Mouse (Mus musculus) midbrain, embryonic 16.5 days (tissue): ENCODE data around the gene Sec24c. TPM values are rescaled to one million over a fixed set of nuclear protein-coding genes. Genes with fewer than 3 reads are reported as not detected.
"Not testable (repeated sequence)": the region's sequence is repeated elsewhere in the genome, so short reads cannot be mapped to it uniquely, and the experiment has no call there.

Experiments used
- ATAC-seq: fragments of 200-750 bp; cut with Nextera tagmentation; 2 replicates; pipeline ENCODE4 v1.8.0; 2017; ENCODE audit warnings: moderate TSS enrichment
- H3K27ac ChIP-seq: fragments of 300-500 bp; sonication (generic); 2 replicates; pipeline ENCODE4 v1.5.1; 2014; ENCODE audit warnings: mild to moderate bottlenecking, low read length, mixed read lengths
- H3K27me3 ChIP-seq: fragments of 300-500 bp; sonication (generic); 2 replicates; pipeline ENCODE4 v1.6.1; 2014; ENCODE audit warnings: low read depth, low read length, mixed read lengths; ENCODE audit not compliant: control insufficient read depth, insufficient read depth
- H3K36me3 ChIP-seq: fragments of 300-500 bp; sonication (generic); 2 replicates; pipeline ENCODE4 v1.6.1; 2014; ENCODE audit warnings: mild to moderate bottlenecking, low read length, moderate library complexity, mixed read lengths; ENCODE audit not compliant: control insufficient read depth, insufficient read depth
- H3K4me1 ChIP-seq: fragments of 300-500 bp; sonication (generic); 2 replicates; pipeline ENCODE4 v1.6.1; 2014; ENCODE audit warnings: mild to moderate bottlenecking, low read length, mixed read lengths; ENCODE audit not compliant: control insufficient read depth, insufficient read depth
- H3K4me2 ChIP-seq: fragments of 300-500 bp; sonication (generic); 2 replicates; pipeline ENCODE4 v1.6.1; 2014; ENCODE audit warnings: mild to moderate bottlenecking, low read length, mixed read lengths
- H3K4me3 ChIP-seq: fragments of 300-500 bp; sonication (generic); 2 replicates; pipeline ENCODE4 v1.5.1; 2014; ENCODE audit warnings: low read depth, mild to moderate bottlenecking, low read length, moderate library complexity, mixed read lengths
- H3K9ac ChIP-seq: fragments of 300-500 bp; sonication (generic); 2 replicates; pipeline ENCODE4 v1.6.1; 2014; ENCODE audit warnings: low read depth, low read length, mixed read lengths
- H3K9me3 ChIP-seq: fragments of 300-500 bp; sonication (generic); replicated peaks from 2 replicates; pipeline ENCODE4 v1.6.1; 2014; ENCODE audit warnings: mild to moderate bottlenecking, low read length, mixed read lengths; ENCODE audit not compliant: control insufficient read depth, poor library complexity, severe bottlenecking
- WGBS: fragments of 180-500 bp; shearing (Covaris S2); extraction: QIAGEN DNeasy Blood & Tissue Kit; methylation state at CpG from one replicate; pipeline ENCODE4 v1.1.7; 2014; 5-methylcytosine and 5-hydroxymethylcytosine counted together
- polyA plus RNA-seq: library from polyadenylated mRNA; unstranded; fragments of >200 nt; fragmentation: Nextera tagmentation; extraction: Ambion mirVana; gene quantifications from 2 replicates; pipeline ENCODE4 v1.2.1, GENCODE M21; 2015

The Sec24c gene
- polyA plus RNA-seq, 1 experiment from 2014 or later = 92.9 TPM

DNA sequence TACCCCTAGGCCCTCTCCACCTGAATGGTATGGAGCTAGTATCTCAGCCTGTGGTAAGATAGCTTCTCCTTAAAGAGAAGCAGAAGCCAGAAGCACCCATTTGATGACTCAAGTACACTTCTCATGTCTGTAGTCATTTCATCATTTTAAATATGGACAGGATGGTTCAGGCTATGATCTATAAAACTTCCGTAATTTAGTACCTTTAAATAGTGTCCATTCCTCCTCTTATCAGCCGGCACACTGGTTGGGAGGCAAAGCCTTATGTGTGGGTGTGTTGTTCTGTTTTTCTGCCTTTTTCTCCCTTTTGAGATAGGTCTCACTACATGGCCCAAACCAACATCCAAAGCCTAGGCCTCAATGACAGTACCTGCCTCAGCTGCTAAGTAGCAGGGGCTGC, 24.4 kb downstream of the Sec24c start:
- Histone ChIP-seq H3K4me3 (no peak overlapping the region), H3K9ac (no peak overlapping the region), H3K9me3 (no peaks in the 10 kb centered on the region), H3K27ac (no peak overlapping the region), H3K36me3 (peaks cover 5% of the 10 kb centered on the region; the same call in 1 of the 2 replicates), H3K4me1 (peaks cover 64% of the 10 kb centered on the region), H3K4me2 (peak overlapping the region; percentile 57), H3K27me3 (no peaks in the 10 kb centered on the region)
- no peak for ATAC-seq
- 93% methylated on average over 2 of the region's 2 CpGs for WGBS

DNA sequence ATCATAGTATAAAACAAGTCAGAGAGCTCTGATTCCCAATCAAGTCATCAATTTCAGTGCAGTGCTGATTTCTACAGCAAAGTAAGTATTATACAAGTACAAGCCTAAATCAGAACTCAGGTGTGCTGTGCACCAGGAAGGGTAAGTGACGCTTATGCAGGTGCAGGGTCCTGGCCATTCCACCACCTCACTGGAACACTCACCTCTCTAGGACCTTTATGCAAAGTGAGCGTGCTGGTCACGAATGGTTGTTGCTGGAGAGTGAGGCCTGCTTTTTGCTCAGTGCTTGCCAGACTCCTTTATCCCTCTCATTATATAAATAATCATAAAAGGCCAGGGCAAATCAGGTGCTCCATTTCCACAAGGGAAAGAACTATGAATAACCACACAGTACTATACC, 26.3 kb downstream of the Sec24c start:
- H3K9ac ChIP-seq = no peak overlapping the region
- H3K9me3 ChIP-seq = no peaks in the 10 kb centered on the region
- H3K4me1 ChIP-seq = peaks cover 65% of the 10 kb centered on the region
- WGBS = 87% methylated on average over 3 of the region's 3 CpGs
- ATAC-seq = no peak
- no peak overlapping the region for H3K4me3 ChIP-seq
- H3K27me3 ChIP-seq = no peaks in the 10 kb centered on the region
- H3K4me2 ChIP-seq = no peak overlapping the region
- H3K36me3 ChIP-seq = peaks cover 3% of the 10 kb centered on the region; the same call in 1 of the 2 replicates
- no peak overlapping the region for H3K27ac ChIP-seq

DNA sequence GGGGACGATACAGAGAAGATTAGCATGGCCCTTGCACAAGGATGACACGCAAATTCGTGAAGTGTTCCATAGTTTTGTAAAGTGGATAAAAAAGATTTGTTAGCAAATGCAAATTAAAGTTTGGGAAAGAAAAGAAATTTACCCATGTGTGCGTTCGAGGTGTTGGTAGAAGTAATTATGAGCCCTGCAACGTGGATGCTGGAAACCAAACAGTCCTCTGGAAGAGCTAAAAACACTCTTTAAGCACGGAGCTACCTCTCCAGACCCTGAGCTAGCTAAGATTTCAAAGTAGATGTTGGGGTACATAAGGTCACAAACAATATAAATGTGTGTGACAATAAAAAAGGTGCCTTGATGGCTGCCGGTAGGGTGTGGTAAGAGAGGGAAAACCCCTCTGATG, 27.4 kb downstream of the Sec24c start:
- 83% methylated on average over 8 of the region's 8 CpGs for WGBS
- no peak for ATAC-seq
- H3K36me3 ChIP-seq = peaks cover 3% of the 10 kb centered on the region; the same call in 1 of the 2 replicates
- peak overlapping the region; percentile 73 for H3K4me2 ChIP-seq
- no peaks in the 10 kb centered on the region for H3K9me3 ChIP-seq
- peak overlapping the region; percentile 0; the same call in 1 of the 2 replicates for H3K9ac ChIP-seq
- no peaks in the 10 kb centered on the region for H3K27me3 ChIP-seq
- H3K4me1 ChIP-seq = peaks cover 59% of the 10 kb centered on the region
- no peak overlapping the region for H3K27ac ChIP-seq
- peak overlapping the region; percentile 87; the same call in 1 of the 2 replicates for H3K4me3 ChIP-seq

DNA sequence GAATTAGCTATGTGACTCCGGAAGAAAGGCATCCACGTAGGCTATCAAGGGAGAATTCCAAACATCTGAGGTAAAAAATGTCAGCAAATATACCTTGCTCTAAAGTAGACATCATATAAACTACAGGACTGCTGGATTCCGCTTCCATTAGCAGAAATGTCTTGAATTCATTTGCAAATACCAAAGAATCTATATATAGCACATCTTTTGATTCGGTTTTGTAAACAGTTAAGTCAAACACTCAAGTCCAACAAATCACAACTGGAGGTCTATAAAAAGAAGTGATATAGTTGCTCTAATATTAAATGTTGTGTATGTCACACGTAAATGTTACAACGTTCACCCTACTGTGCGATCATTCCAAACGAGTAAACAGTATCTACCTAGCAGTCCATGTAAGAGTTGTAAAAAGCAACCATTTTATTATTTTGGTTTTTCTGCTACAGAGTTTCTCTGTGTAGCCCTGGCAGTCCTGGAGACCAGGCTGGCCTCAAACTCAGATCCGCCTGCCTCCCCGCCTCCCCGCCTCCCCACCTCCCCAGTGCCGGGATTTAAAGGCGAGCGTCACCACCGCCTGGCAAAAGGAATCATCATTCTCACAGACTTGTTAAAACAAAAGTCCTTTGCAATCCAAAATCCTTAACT, 28.1 kb downstream of the Sec24c start:
- peak overlapping the region; percentile 73 for H3K4me2 ChIP-seq
- WGBS = 16% methylated on average over 15 of the region's 15 CpGs
- peak overlapping the region; percentile 87 for H3K4me3 ChIP-seq
- no peaks in the 10 kb centered on the region for H3K27me3 ChIP-seq
- H3K4me1 ChIP-seq = peaks cover 55% of the 10 kb centered on the region
- no peaks in the 10 kb centered on the region for H3K9me3 ChIP-seq
- 0 out of 2 replicates have a peak, but pooled peaks have one; percentile 9 for ATAC-seq
- H3K36me3 ChIP-seq = peaks cover 3% of the 10 kb centered on the region; the same call in 1 of the 2 replicates
- H3K27ac ChIP-seq = peak overlapping the region; percentile 88
- peak overlapping the region; percentile 86 for H3K9ac ChIP-seq

DNA sequence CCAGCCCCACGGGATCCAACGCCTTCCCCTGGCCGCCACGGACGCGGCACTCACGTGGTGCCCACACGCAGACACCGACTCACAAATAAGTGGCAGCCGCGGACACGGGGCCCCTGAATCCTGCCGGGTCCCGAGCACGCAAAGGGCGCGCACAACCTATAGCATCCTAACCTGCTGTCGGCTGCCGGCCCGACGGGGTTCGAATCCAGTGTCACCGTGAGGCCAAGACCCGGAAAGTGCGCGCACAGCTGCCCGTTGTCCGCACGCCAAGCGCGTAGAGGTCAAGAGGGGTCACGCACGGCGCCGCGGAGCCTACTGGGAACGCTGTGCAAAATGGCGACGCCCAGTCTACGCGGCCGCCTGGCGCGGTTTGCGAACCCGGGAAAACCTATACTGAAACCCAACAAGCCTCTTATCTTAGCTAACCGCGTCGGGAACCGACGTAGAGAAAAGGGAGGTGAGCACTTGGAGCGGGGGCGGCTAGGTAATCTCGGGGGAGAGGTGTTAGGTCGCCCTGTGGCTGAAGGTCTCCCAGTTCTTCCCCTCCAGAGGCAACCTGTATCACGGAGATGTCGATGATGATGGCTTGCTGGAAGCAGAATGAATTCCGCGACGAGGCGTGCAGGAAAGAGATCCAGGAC, 28.8 kb downstream of the Sec24c start, which contains the start of gene Chchd1:
Chchd1 (plus strand) TSS at position 266 of the 641 bp plus-strand sequence.
- Histone ChIP-seq H3K9me3 (no peaks in the 10 kb centered on the region), H3K27me3 (no peaks in the 10 kb centered on the region), H3K4me3 (peak within 1 kb of the TSS; percentile 87), H3K4me2 (peak within 1 kb of the TSS; percentile 73), H3K4me1 (peaks cover 50% of the 10 kb centered on the region), H3K36me3 (peaks cover 3% of the 10 kb centered on the region; the same call in 1 of the 2 replicates), H3K9ac (peak within 1 kb of the TSS; percentile 86), H3K27ac (peak within 1 kb of the TSS; percentile 88)
- under 1% methylated on average over 61 of the region's 61 CpGs for WGBS
- ATAC-seq = peak; percentile 60

- WGBS = 9% methylated on average over 8 of the region's 8 CpGs
- not testable (repeated sequence) for ATAC-seq, H3K9me3 ChIP-seq, H3K36me3 ChIP-seq, H3K27me3 ChIP-seq
- Histone ChIP-seq H3K9ac (peak overlapping the region; percentile 86), H3K27ac (peak overlapping the region; percentile 88), H3K4me2 (peak overlapping the region; percentile 73), H3K4me1 (peaks cover 46% of the 10 kb centered on the region), H3K4me3 (peak overlapping the region; percentile 87)
Measured at GRCm38 (mm10) chr14:20703461-20703860, 29.4 kb downstream of the Sec24c start.

DNA sequence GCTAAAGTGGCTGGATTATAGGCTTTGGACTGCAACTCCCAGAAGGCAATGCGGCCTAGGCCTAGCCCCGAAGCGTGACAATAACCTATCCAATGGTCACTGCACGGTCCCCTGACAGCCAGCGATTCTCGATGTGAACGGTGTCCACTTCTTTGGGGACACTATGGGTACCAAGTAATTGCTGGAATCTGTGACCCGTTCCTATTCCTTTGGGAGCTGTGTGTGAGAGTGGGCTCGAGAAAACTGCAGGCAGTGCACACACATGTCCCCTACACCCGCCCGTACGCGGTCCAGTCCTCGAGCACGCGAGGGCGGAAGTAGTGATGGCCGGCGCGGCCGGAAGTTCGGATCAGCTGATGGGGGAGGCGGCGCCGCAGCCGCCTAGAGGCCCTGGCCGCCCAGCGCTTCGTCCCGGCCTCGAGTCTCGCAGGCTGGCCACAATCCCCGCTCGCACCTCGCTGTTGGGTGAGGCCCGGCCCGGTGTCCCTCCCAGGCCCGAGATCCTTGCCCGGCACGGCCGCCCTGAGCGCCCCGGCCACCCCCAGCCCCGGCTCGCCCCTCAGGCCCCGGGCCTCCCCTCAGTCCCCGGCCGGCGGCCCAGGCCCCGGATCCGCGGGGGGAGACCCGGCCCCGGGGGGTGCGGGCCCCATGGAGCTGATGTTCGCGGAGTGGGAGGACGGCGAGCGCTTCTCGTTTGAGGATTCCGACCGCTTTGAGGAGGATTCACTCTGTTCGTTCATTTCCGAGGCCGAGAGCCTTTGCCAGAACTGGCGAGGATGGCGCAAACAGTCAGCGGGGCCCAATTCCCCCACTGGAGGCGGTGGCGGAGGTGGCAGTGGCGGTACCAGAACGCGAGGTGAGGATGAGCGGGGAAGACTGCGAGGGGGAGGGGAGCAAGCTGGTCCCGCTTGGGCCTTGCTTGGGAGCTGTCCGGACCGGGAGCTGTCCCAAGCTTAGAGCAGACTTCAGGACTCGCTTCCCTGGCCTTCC, 33.4 kb downstream of the Sec24c start, which contains the start of gene Zswim8:
Zswim8 (plus strand) TSS at position 352 of the 990 bp plus-strand sequence.
- peak; percentile 96 for ATAC-seq
- under 1% methylated on average over 72 of the region's 80 CpGs for WGBS
- peaks cover 28% of the 10 kb centered on the region for H3K4me1 ChIP-seq
- no peaks in the 10 kb centered on the region for H3K27me3 ChIP-seq
- H3K4me3 ChIP-seq = peak within 1 kb of the TSS; percentile 100
- H3K9me3 ChIP-seq = no peaks in the 10 kb centered on the region
- peak within 1 kb of the TSS; percentile 99 for H3K9ac ChIP-seq
- peak within 1 kb of the TSS; percentile 68 for H3K4me2 ChIP-seq
- peaks cover 19% of the 10 kb centered on the region for H3K36me3 ChIP-seq
- H3K27ac ChIP-seq = peak within 1 kb of the TSS; percentile 96

DNA sequence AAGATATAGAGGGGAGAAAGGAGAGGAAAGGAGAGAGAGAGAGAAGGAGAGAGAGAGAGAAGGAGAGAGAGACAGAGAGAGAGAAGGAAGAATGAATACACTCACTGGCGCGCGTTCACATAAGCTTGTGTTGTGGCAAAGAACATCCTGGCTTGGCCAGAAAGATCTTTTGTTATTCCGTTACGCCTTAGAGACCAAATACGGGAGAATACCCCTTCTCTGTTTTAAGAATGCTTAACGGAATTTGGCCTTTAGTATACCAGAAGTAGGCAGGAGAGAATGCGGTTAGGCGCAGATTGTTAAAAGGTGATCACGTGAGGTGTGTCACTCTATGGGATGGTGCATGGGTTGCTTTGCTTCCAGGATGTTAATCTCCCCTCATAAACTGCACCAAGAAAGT, 34.1 kb downstream of the Sec24c start:
- ATAC-seq = no peak
- H3K4me2 ChIP-seq = peak overlapping the region; percentile 68
- peak overlapping the region; percentile 96 for H3K27ac ChIP-seq
- peak overlapping the region; percentile 99 for H3K9ac ChIP-seq
- 5% methylated on average over 10 of the region's 10 CpGs for WGBS
- H3K27me3 ChIP-seq = no peaks in the 10 kb centered on the region
- peak overlapping the region; percentile 100 for H3K4me3 ChIP-seq
- peaks cover 25% of the 10 kb centered on the region for H3K36me3 ChIP-seq
- peaks cover 28% of the 10 kb centered on the region for H3K4me1 ChIP-seq
- no peaks in the 10 kb centered on the region for H3K9me3 ChIP-seq
